Mouse (Mus musculus) urinary bladder, postnatal 0 days (tissue): ENCODE results near the gene A3galt2. TPM values are rescaled to one million over a fixed set of nuclear protein-coding genes. Genes with fewer than 3 reads are reported as not detected.

Experiments used
- polyA plus RNA-seq: library from polyadenylated mRNA; unstranded; fragments of >200 nt; fragmentation: Nextera tagmentation; extraction: Ambion mirVana; gene quantifications from 2 replicates; pipeline ENCODE4 v1.2.1, GENCODE M21; 2015

A3galt2 gene
- polyA plus RNA-seq: 0.06 TPM in 1 of 2 replicates, not detected in the other

GRCm38 (mm10) chr4:128755064-128755463, at the start of gene A3galt2:
Gene A3galt2 (plus strand): TSS chr4:128755364.

GRCm38 (mm10) chr4:128806043-128806826, 51.1 kb downstream of the A3galt2 start, which contains the start of gene Zfp362:
Gene Zfp362 (minus strand): TSS chr4:128806045.

Other genes starting within 250 kb of the A3galt2 start
- gene Zscan20, start 145.3 kb upstream of the A3galt2 start, polyA plus RNA-seq: 1.4 and 1.8 TPM in 2 replicates
- gene Tlr12, start 136.7 kb upstream of the A3galt2 start, polyA plus RNA-seq: 0.55 and 0.77 TPM in 2 replicates
- 32.9 and 39.0 TPM in 2 replicates for gene Phc2, start 100.7 kb upstream of the A3galt2 start, polyA plus RNA-seq
- gene Zfp362, start 50.7 kb downstream of the A3galt2 start, polyA plus RNA-seq: 11.7 and 14.2 TPM in 2 replicates
- 6.2 and 6.8 TPM in 2 replicates for gene Trim62, start 128.2 kb downstream of the A3galt2 start, polyA plus RNA-seq
- 11.5 and 13.5 TPM in 2 replicates for gene Azin2, start 207.1 kb downstream of the A3galt2 start, polyA plus RNA-seq
- 94.7 and 100 TPM in 2 replicates for gene Ak2, start 236.6 kb downstream of the A3galt2 start, polyA plus RNA-seq